Mouse (Mus musculus): ENCODE data around the gene Ankrd24. TPM values are rescaled to one million over a fixed set of nuclear protein-coding genes. Genes with fewer than 3 reads are reported as not detected.

The Ankrd24 gene
- 8.1 TPM for polyA plus RNA-seq (2014; fragmentation: Illumina TruSeq; extraction: RNeasy Lipid Tissue Mini Kit (QIAGEN cat#74804); ENCODE audit: insufficient read depth, low read depth, low replicate concordance)

GRCm38 (mm10) chr10:81628390-81628789 is at the start of gene Ankrd24:
Gene Ankrd24 (plus strand): TSS chr10:81628540.

DNA sequence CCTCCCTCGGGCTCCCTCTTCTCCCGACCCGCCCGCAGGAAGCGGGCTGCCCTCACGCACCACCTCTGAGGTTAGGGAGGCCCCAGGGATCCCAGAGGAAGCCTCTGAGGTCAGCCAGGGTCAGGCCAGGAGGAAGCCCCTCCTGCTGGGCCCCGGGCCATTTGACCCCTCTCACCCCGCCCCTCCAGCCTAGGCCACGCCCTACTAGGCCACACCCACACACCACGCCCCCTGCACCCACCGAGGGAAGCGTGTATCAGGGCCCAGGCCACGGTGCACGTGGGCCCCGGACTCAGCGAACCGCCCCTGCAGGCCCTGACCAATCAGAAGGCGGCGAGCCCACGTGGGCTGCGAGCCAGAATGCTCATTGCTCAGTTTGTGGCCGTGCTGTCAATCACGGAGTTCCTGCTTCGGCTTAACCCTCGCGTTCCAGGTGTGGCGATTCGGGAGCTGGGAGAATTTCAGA is 27.6 kb upstream of the Ankrd24 start, which contains the start of gene Tle6:
Tle6 (minus strand) TSS at position 336 of the 466 bp plus-strand sequence.

DNA sequence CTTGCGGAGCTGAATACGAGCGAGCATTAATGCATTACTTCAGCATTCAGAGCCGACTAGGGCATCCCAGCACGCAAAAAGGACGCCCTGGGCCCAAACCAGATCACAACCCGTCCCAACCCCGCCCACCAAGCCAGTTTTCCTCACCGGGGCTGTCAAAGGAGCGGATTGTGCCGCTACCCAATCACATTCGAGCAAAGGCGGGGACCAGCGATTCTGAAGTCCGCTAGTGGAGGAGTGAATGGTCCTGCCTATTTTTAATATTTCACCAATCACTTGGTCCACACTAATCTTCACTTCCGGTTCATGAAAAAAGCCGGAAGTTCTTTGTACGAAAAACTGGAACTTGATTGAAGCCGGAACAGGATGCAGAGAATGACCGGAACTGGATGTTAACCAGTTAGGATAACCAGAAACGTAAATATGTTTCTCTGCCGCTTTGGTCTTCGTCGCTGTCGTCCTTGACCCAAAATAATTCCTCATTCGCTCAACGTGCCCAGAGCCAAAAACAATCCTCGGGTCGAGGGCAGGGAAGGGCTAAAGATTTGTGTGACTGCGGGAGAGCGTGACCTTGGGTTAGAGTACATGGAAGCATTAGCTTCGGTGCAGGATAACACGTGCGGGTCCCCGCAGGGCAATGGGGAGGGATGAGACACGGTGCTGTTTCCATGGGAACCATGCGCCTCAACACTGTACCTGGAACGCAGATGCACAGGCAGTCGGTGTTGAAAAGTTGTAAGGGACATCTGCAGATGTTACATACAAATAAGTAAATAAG is 22.2 kb upstream of the Ankrd24 start, which contains the start of gene BC025920:
BC025920 (plus strand) TSS at position 297 of the 778 bp plus-strand sequence.

DNA sequence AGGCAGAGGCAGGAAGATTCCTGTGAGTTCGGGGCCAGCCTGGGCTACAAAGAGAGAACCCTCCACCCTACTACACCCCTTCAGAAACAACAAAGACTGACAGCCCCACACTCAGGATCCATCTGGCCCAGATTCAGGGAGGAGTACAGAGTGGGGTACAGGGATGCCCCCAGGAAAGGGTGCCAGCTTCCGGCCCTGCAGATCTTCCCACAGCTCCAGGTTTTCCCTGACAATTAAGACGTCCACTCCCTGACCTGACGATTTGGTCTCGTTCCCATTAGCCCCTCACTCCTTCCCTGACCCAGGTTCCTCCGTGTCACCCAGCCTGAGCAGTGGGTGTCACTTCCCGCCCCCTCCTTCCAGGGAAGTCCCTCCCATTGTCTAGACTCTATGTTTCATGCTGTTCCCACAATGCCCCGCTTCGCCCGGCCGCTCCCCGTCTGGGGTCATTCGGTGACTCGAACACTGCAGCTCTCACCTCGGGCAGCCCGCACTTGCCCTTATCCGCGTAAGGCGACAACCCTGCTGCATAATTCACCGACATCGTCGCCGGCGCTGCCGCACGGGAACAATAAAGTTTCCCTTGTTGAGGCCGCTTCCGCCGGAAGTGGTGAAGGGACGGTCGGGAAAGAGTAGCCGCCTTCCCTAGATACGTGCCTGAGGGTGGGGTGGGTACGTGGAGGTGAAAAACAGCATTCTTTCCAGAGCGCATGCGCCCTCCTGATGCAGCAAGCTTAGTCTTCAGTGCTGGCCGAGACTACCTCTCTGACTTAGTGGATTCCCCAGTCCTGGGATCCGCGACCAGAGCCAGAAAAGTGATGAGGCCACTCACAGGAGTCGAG is 1.1 kb upstream of the Ankrd24 start, which contains the start of gene Sirt6:
Sirt6 (minus strand) TSS at position 804 of the 842 bp plus-strand sequence.

GRCm38 (mm10) chr10:81648803-81649775 is 20.7 kb downstream of the Ankrd24 start, which contains the start of gene Gm10778:
Gene Gm10778 (plus strand): TSS chr10:81649059.

Other genes starting within 250 kb of the Ankrd24 start
- 41.2 TPM for gene Dohh, start 244.1 kb upstream of the Ankrd24 start, polyA plus RNA-seq (2014; fragmentation: Illumina TruSeq; extraction: RNeasy Lipid Tissue Mini Kit (QIAGEN cat#74804); ENCODE audit: insufficient read depth, low read depth, low replicate concordance)
- 1.4 TPM for gene Gm48551, start 244.1 kb upstream of the Ankrd24 start, polyA plus RNA-seq (2014; fragmentation: Illumina TruSeq; extraction: RNeasy Lipid Tissue Mini Kit (QIAGEN cat#74804); ENCODE audit: insufficient read depth, low read depth, low replicate concordance)
- gene Gm48552, start 239.5 kb upstream of the Ankrd24 start, polyA plus RNA-seq (2014; fragmentation: Illumina TruSeq; extraction: RNeasy Lipid Tissue Mini Kit (QIAGEN cat#74804); ENCODE audit: insufficient read depth, low read depth, low replicate concordance), result 1.4 TPM
- 4.3 TPM for gene Smim24, start 235.5 kb upstream of the Ankrd24 start, polyA plus RNA-seq (2014; fragmentation: Illumina TruSeq; extraction: RNeasy Lipid Tissue Mini Kit (QIAGEN cat#74804); ENCODE audit: insufficient read depth, low read depth, low replicate concordance)
- gene Nfic, start 172.9 kb upstream of the Ankrd24 start, polyA plus RNA-seq (2014; fragmentation: Illumina TruSeq; extraction: RNeasy Lipid Tissue Mini Kit (QIAGEN cat#74804); ENCODE audit: insufficient read depth, low read depth, low replicate concordance), result 18.1 TPM
- 0.07 TPM for gene Celf5, start 145.8 kb upstream of the Ankrd24 start, polyA plus RNA-seq (2014; fragmentation: Illumina TruSeq; extraction: RNeasy Lipid Tissue Mini Kit (QIAGEN cat#74804); ENCODE audit: insufficient read depth, low read depth, low replicate concordance)
- gene Ncln, start 132.1 kb upstream of the Ankrd24 start, polyA plus RNA-seq (2014; fragmentation: Illumina TruSeq; extraction: RNeasy Lipid Tissue Mini Kit (QIAGEN cat#74804); ENCODE audit: insufficient read depth, low read depth, low replicate concordance), result 39.1 TPM
- gene S1pr4, start 128.4 kb upstream of the Ankrd24 start, polyA plus RNA-seq (2014; fragmentation: Illumina TruSeq; extraction: RNeasy Lipid Tissue Mini Kit (QIAGEN cat#74804); ENCODE audit: insufficient read depth, low read depth, low replicate concordance), result 17.6 TPM
- gene Gna15, start 104.3 kb upstream of the Ankrd24 start, polyA plus RNA-seq (2014; fragmentation: Illumina TruSeq; extraction: RNeasy Lipid Tissue Mini Kit (QIAGEN cat#74804); ENCODE audit: insufficient read depth, low read depth, low replicate concordance), result 5.9 TPM
- 35.8 TPM for gene Gna11, start 83.3 kb upstream of the Ankrd24 start, polyA plus RNA-seq (2014; fragmentation: Illumina TruSeq; extraction: RNeasy Lipid Tissue Mini Kit (QIAGEN cat#74804); ENCODE audit: insufficient read depth, low read depth, low replicate concordance)
- 414 TPM for gene Aes, start 69.1 kb upstream of the Ankrd24 start, polyA plus RNA-seq (2014; fragmentation: Illumina TruSeq; extraction: RNeasy Lipid Tissue Mini Kit (QIAGEN cat#74804); ENCODE audit: insufficient read depth, low read depth, low replicate concordance)
- 19.7 TPM for gene Tle2, start 54.0 kb upstream of the Ankrd24 start, polyA plus RNA-seq (2014; fragmentation: Illumina TruSeq; extraction: RNeasy Lipid Tissue Mini Kit (QIAGEN cat#74804); ENCODE audit: insufficient read depth, low read depth, low replicate concordance)
- 12.4 TPM for gene Tle6, start 27.5 kb upstream of the Ankrd24 start, polyA plus RNA-seq (2014; fragmentation: Illumina TruSeq; extraction: RNeasy Lipid Tissue Mini Kit (QIAGEN cat#74804); ENCODE audit: insufficient read depth, low read depth, low replicate concordance)
- gene BC025920, start 22.3 kb upstream of the Ankrd24 start, polyA plus RNA-seq (2014; fragmentation: Illumina TruSeq; extraction: RNeasy Lipid Tissue Mini Kit (QIAGEN cat#74804); ENCODE audit: insufficient read depth, low read depth, low replicate concordance), result 0.50 TPM
- gene Sirt6, start 743 bp upstream of the Ankrd24 start, polyA plus RNA-seq (2014; fragmentation: Illumina TruSeq; extraction: RNeasy Lipid Tissue Mini Kit (QIAGEN cat#74804); ENCODE audit: insufficient read depth, low read depth, low replicate concordance), result 5.9 TPM
- gene Gm10778, start 20.5 kb downstream of the Ankrd24 start, polyA plus RNA-seq (2014; fragmentation: Illumina TruSeq; extraction: RNeasy Lipid Tissue Mini Kit (QIAGEN cat#74804); ENCODE audit: insufficient read depth, low read depth, low replicate concordance), result 2.7 TPM
- 5.8 TPM for gene Zfp433, start 76.3 kb downstream of the Ankrd24 start, polyA plus RNA-seq (2014; fragmentation: Illumina TruSeq; extraction: RNeasy Lipid Tissue Mini Kit (QIAGEN cat#74804); ENCODE audit: insufficient read depth, low read depth, low replicate concordance)
- gene Gm3055, start 142.6 kb downstream of the Ankrd24 start, polyA plus RNA-seq (2014; fragmentation: Illumina TruSeq; extraction: RNeasy Lipid Tissue Mini Kit (QIAGEN cat#74804); ENCODE audit: insufficient read depth, low read depth, low replicate concordance), result 2.0 TPM
- 0.68 TPM for gene Gm4767, start 183.6 kb downstream of the Ankrd24 start, polyA plus RNA-seq (2014; fragmentation: Illumina TruSeq; extraction: RNeasy Lipid Tissue Mini Kit (QIAGEN cat#74804); ENCODE audit: insufficient read depth, low read depth, low replicate concordance)
- 1.8 TPM for gene Gm32687, start 235.4 kb downstream of the Ankrd24 start, polyA plus RNA-seq (2014; fragmentation: Illumina TruSeq; extraction: RNeasy Lipid Tissue Mini Kit (QIAGEN cat#74804); ENCODE audit: insufficient read depth, low read depth, low replicate concordance)

All from lung, adult 10 weeks (tissue).